ENCODE assay signal across 8 mouse cellular contexts in genomic region chr16:30308616-30309394, GRCm38 (mm10). TPM values are rescaled to one million over a fixed set of nuclear protein-coding genes. Genes with fewer than 3 reads are reported as not detected.
DNase-seq lines count a peak whose midpoint lies in the region; ATAC-seq and TF ChIP-seq lines count a peak whose summit lies in the region.

No protein-coding gene starts in this region.

- ATAC-seq in limb, embryonic 12.5 days (ENCODE audit: insufficient number of reproducible peaks, insufficient read depth, low FRiP score, low TSS enrichment, low read depth): peak; percentile 44; the same call in 1 of the 2 replicates
- ATAC-seq in midbrain, embryonic 11.5 days (ENCODE audit: low FRiP score): peak; percentile 65

- no peak for TF ChIP-seq POLR2A in spleen, adult 2 months (IDR thresholded peaks at IDR 0.05; ENCODE audit: low read depth, low read length)

- peak overlapping the region; percentile 60 for H3K4me3 ChIP-seq in limb, embryonic 12.5 days (replicated peaks)
- H3K4me3 ChIP-seq in midbrain, embryonic 11.5 days (ENCODE audit: low read depth, low read length): peak overlapping the region; percentile 55
- peak overlapping the region; percentile 60 for H3K4me3 ChIP-seq in spleen, adult 2 months (ENCODE audit: extremely low read depth, insufficient read depth, insufficient read length)

- no peaks in the 10 kb centered on the region for H3K9me3 ChIP-seq in limb, embryonic 12.5 days
- no peaks in the 10 kb centered on the region for H3K9me3 ChIP-seq in midbrain, embryonic 11.5 days (ENCODE audit: control insufficient read depth, low read length)

- peak overlapping the region; percentile 63 for H3K9ac ChIP-seq in limb, embryonic 12.5 days (replicated peaks)
- peak overlapping the region; percentile 53 for H3K9ac ChIP-seq in midbrain, embryonic 11.5 days (ENCODE audit: low read length)

- peak overlapping the region; percentile 99 for H3K4me2 ChIP-seq in limb, embryonic 12.5 days
- peak overlapping the region; percentile 97 for H3K4me2 ChIP-seq in midbrain, embryonic 11.5 days

- H3K36me3 ChIP-seq in limb, embryonic 12.5 days: no peaks in the 10 kb centered on the region
- no peaks in the 10 kb centered on the region for H3K36me3 ChIP-seq in midbrain, embryonic 11.5 days (ENCODE audit: control insufficient read depth, insufficient read depth, low read length)
- no peaks in the 10 kb centered on the region for H3K36me3 ChIP-seq in spleen, adult 2 months (ENCODE audit: control insufficient read depth, insufficient read depth, low read length)

- peaks cover 21% of the 10 kb centered on the region for H3K4me1 ChIP-seq in limb, embryonic 12.5 days (replicated peaks)
- H3K4me1 ChIP-seq in midbrain, embryonic 11.5 days (ENCODE audit: control insufficient read depth, insufficient read depth, low read length): peaks cover 16% of the 10 kb centered on the region
- peaks cover 10% of the 10 kb centered on the region for H3K4me1 ChIP-seq in spleen, adult 2 months (ENCODE audit: control insufficient read depth, insufficient read depth, insufficient read length)

- no peak overlapping the region for H3K27ac ChIP-seq in limb, embryonic 12.5 days
- H3K27ac ChIP-seq in midbrain, embryonic 11.5 days (ENCODE audit: low read depth, low read length): no peak overlapping the region
- no peak overlapping the region for H3K27ac ChIP-seq in spleen, adult 2 months (ENCODE audit: insufficient read depth, low read length)

- WGBS in limb, embryonic 12.5 days: 1% methylated on average over 72 of the region's 72 CpGs
- WGBS in midbrain, embryonic 11.5 days: 2% methylated on average over 66 of the region's 72 CpGs
- WGBS in spleen, adult 2 months: 1% methylated on average over 72 of the region's 72 CpGs

- peaks cover 75% of the 10 kb centered on the region for H3K27me3 ChIP-seq in limb, embryonic 12.5 days
- H3K27me3 ChIP-seq in midbrain, embryonic 11.5 days (ENCODE audit: control insufficient read depth, insufficient read depth, low read length): peaks cover 56% of the 10 kb centered on the region
- peaks cover 9% of the 10 kb centered on the region for H3K27me3 ChIP-seq in spleen, adult 2 months (ENCODE audit: control insufficient read depth, insufficient read depth, low read length)

- peak; percentile 26 for DNase-seq in gastrocnemius, postnatal 10 days
- DNase-seq in gastrocnemius, postnatal 14 days: no peak
- DNase-seq in cerebellum, postnatal 14 days: peak; percentile 73 to 79
- peak; percentile 24 to 43 for DNase-seq in frontal cortex, postnatal 25 days (ENCODE audit: low spot score in 2 of 2)
- peak; percentile 38 for DNase-seq in kidney, adult 18-20 months
- DNase-seq in midbrain, embryonic 11.5 days (ENCODE audit: low spot score, missing footprints): peak; percentile 97
- DNase-seq in spleen, adult 2 months (ENCODE audit: low read depth in 1 of 2, low spot score in 2 of 2): no peak

- intact Hi-C loops in gastrocnemius, postnatal 14 days (cut with DNase I; ENCODE audit: low total_unique reads): no loop called here

- no peak for TF ChIP-seq CTCF in spleen, adult 2 months (IDR thresholded peaks at IDR 0.05; ENCODE audit: extremely low read depth, insufficient read depth, insufficient read length, insufficient replicate concordance)

RNA-seq across cellular contexts. Expression of gene Gp5, which starts 1.8 kb away (rescaled TPM):
- total RNA-seq in gastrocnemius, postnatal 10 days (2021): under 1 TPM; 0.16 to 0.56 TPM
- total RNA-seq in gastrocnemius, postnatal 14 days (2021): under 1 TPM in 1 of 2 experiments, not detected in 1; 0.14 TPM
- polyA plus RNA-seq in limb, embryonic 12.5 days (2016; fragmentation: Nextera tagmentation; extraction: Ambion mirVana): 1.7 and 2.1 TPM in 2 replicates
- 2.1 and 2.3 TPM in 2 replicates for polyA plus RNA-seq in midbrain, embryonic 11.5 days (2014; fragmentation: Nextera tagmentation; extraction: Ambion mirVana)
- 26.7 and 36.5 TPM in 2 replicates for polyA plus RNA-seq in spleen, adult 2 months (2012; rRNA removed)

RNA-seq across cellular contexts. Expression of gene Lrrc15, which starts 25.7 kb away (rescaled TPM):
- 1 to 10 TPM in 1 of 2 experiments, under 1 TPM in 1; 0.80 to 2.0 TPM for total RNA-seq in gastrocnemius, postnatal 10 days (2021)
- total RNA-seq in gastrocnemius, postnatal 14 days (2021): under 1 TPM; 0.42 to 0.70 TPM
- 0.84 and 0.90 TPM in 2 replicates for polyA plus RNA-seq in limb, embryonic 12.5 days (2016; fragmentation: Nextera tagmentation; extraction: Ambion mirVana)
- polyA plus RNA-seq in midbrain, embryonic 11.5 days (2014; fragmentation: Nextera tagmentation; extraction: Ambion mirVana): 0.63 and 0.72 TPM in 2 replicates
- 0.02 TPM in 1 of 2 replicates, not detected in the other for polyA plus RNA-seq in spleen, adult 2 months (2012; rRNA removed)

RNA-seq across cellular contexts. Expression of gene Cpn2, which starts 41.5 kb away (rescaled TPM):
- total RNA-seq in gastrocnemius, postnatal 10 days (2021): under 1 TPM in 1 of 2 experiments, not detected in 1; 0.11 TPM
- not detected for total RNA-seq in gastrocnemius, postnatal 14 days (2021)
- polyA plus RNA-seq in limb, embryonic 12.5 days (2016; fragmentation: Nextera tagmentation; extraction: Ambion mirVana): not detected in 2 replicates
- polyA plus RNA-seq in midbrain, embryonic 11.5 days (2014; fragmentation: Nextera tagmentation; extraction: Ambion mirVana): not detected in 2 replicates
- not detected in 2 replicates for polyA plus RNA-seq in spleen, adult 2 months (2012; rRNA removed)

Comparison
In these comparisons a context has a peak if more than half of its experiments do, and no peak if none do; other contexts are left out.
1. DNase-seq: peak in gastrocnemius, postnatal 10 days (single experiment), cerebellum, postnatal 14 days (2 of 2), frontal cortex, postnatal 25 days (2 of 2), kidney, adult 18-20 months (single experiment) and midbrain, embryonic 11.5 days (single experiment); none in gastrocnemius, postnatal 14 days (single experiment) and spleen, adult 2 months (0 of 2).
2. Peak in every context shown above with its lines, with median percentiles within 50 percentile points of each other: H3K4me3 ChIP-seq.